Mouse (Mus musculus) kidney, embryonic 16.5 days (tissue): ENCODE data around the gene Rpl18a. TPM values are rescaled to one million over a fixed set of nuclear protein-coding genes. Genes with fewer than 3 reads are reported as not detected.

Experiments used
- ATAC-seq: fragments of 200-750 bp; cut with Nextera tagmentation; 2 replicates; pipeline ENCODE4 v1.8.0; 2017; ENCODE audit warnings: moderate TSS enrichment; ENCODE audit not compliant: low FRiP score, low TSS enrichment
- H3K27ac ChIP-seq: fragments of 300-500 bp; sonication (generic); 2 replicates; pipeline ENCODE4 v1.5.1; 2014; ENCODE audit warnings: low read length
- H3K27me3 ChIP-seq: fragments of 300-500 bp; sonication (generic); 2 replicates; pipeline ENCODE4 v1.6.1; 2014; ENCODE audit warnings: low read length, control low read depth, mixed read lengths; ENCODE audit not compliant: insufficient read depth
- H3K36me3 ChIP-seq: fragments of 300-500 bp; sonication (generic); 2 replicates; pipeline ENCODE4 v1.6.1; 2014; ENCODE audit warnings: low read length, control low read depth, mixed read lengths; ENCODE audit not compliant: insufficient read depth
- H3K4me1 ChIP-seq: fragments of 300-500 bp; sonication (generic); 2 replicates; pipeline ENCODE4 v1.6.1; 2014; ENCODE audit warnings: low read length, control low read depth, mixed read lengths; ENCODE audit not compliant: insufficient read depth
- H3K4me2 ChIP-seq: fragments of 300-500 bp; sonication (generic); replicated peaks from 2 replicates; pipeline ENCODE4 v1.6.1; 2014; ENCODE audit warnings: low read depth, low read length
- H3K4me3 ChIP-seq: fragments of 300-500 bp; sonication (generic); 2 replicates; pipeline ENCODE4 v1.5.1; 2014; ENCODE audit warnings: mild to moderate bottlenecking, low read length
- H3K9ac ChIP-seq: fragments of 300-500 bp; sonication (generic); replicated peaks from 2 replicates; pipeline ENCODE4 v1.6.1; 2014; ENCODE audit warnings: low read length
- H3K9me3 ChIP-seq: fragments of 300-500 bp; sonication (generic); 2 replicates; pipeline ENCODE4 v1.6.1; 2016; ENCODE audit warnings: low read length, control low read depth
- WGBS: fragments of 180-500 bp; shearing (Covaris S2); extraction: QIAGEN DNeasy Blood & Tissue Kit; methylation state at CpG from one replicate; pipeline ENCODE4 v1.1.7; 2014; 5-methylcytosine and 5-hydroxymethylcytosine counted together
- polyA plus RNA-seq: library from polyadenylated mRNA; unstranded; fragments of >200 nt; fragmentation: Nextera tagmentation; extraction: Ambion mirVana; gene quantifications from 2 replicates; pipeline ENCODE4 v1.2.1, GENCODE M21; 2015

Gene Rpl18a
- polyA plus RNA-seq, 1 experiment from 2014 or later = 4,081 TPM

- no peak overlapping the region for H3K27ac ChIP-seq
- no peak overlapping the region for H3K9ac ChIP-seq
- WGBS = 94% methylated on average over 4 of the region's 4 CpGs
- H3K4me1 ChIP-seq = no peaks in the 10 kb centered on the region
- H3K36me3 ChIP-seq = peaks cover 9% of the 10 kb centered on the region
- H3K4me2 ChIP-seq = no peak overlapping the region
- no peaks in the 10 kb centered on the region for H3K27me3 ChIP-seq
- H3K9me3 ChIP-seq = no peaks in the 10 kb centered on the region
- ATAC-seq = no peak
- H3K4me3 ChIP-seq = no peak overlapping the region
Measured at GRCm38 (mm10) chr8:70925754-70926153, 28.5 kb upstream of the Rpl18a start.

- Histone ChIP-seq H3K4me3 (no peak overlapping the region), H3K27me3 (no peaks in the 10 kb centered on the region), H3K4me1 (no peaks in the 10 kb centered on the region), H3K9me3 (no peaks in the 10 kb centered on the region), H3K9ac (no peak overlapping the region), H3K36me3 (peaks cover 16% of the 10 kb centered on the region), H3K27ac (no peak overlapping the region), H3K4me2 (no peak overlapping the region)
- ATAC-seq = no peak
- WGBS = 86% methylated on average over 4 of the region's 4 CpGs
Measured at GRCm38 (mm10) chr8:70924151-70924550, 26.9 kb upstream of the Rpl18a start.

GRCm38 (mm10) chr8:70920049-70920922, 23.1 kb upstream of the Rpl18a start:
- no peaks in the 10 kb centered on the region for H3K27me3 ChIP-seq
- WGBS = 88% methylated on average over 9 of the region's 9 CpGs
- H3K9ac ChIP-seq = no peak overlapping the region
- H3K27ac ChIP-seq = no peak overlapping the region
- no peak overlapping the region for H3K4me3 ChIP-seq
- H3K9me3 ChIP-seq = no peaks in the 10 kb centered on the region
- no peaks in the 10 kb centered on the region for H3K4me1 ChIP-seq
- H3K4me2 ChIP-seq = no peak overlapping the region
- peaks cover 51% of the 10 kb centered on the region for H3K36me3 ChIP-seq
- no peak for ATAC-seq

- WGBS = 94% methylated on average over 17 of the region's 17 CpGs
- Histone ChIP-seq H3K4me1 (no peaks in the 10 kb centered on the region), H3K4me2 (no peak overlapping the region), H3K36me3 (peaks cover 75% of the 10 kb centered on the region), H3K9me3 (no peaks in the 10 kb centered on the region), H3K4me3 (no peak overlapping the region), H3K9ac (no peak overlapping the region), H3K27ac (no peak overlapping the region), H3K27me3 (no peaks in the 10 kb centered on the region)
- ATAC-seq = no peak
Measured at GRCm38 (mm10) chr8:70914704-70915103, 17.5 kb upstream of the Rpl18a start.

GRCm38 (mm10) chr8:70913523-70913922, 16.3 kb upstream of the Rpl18a start:
- no peak for ATAC-seq
- H3K4me1 ChIP-seq = no peaks in the 10 kb centered on the region
- WGBS = 95% methylated on average over 26 of the region's 26 CpGs

GRCm38 (mm10) chr8:70912955-70913354, 15.7 kb upstream of the Rpl18a start:
- Histone ChIP-seq H3K4me1 (no peaks in the 10 kb centered on the region), H3K4me3 (no peak overlapping the region), H3K4me2 (no peak overlapping the region), H3K36me3 (peaks cover 68% of the 10 kb centered on the region), H3K9ac (no peak overlapping the region), H3K27ac (no peak overlapping the region), H3K27me3 (no peaks in the 10 kb centered on the region), H3K9me3 (no peaks in the 10 kb centered on the region)
- WGBS = 94% methylated on average over 30 of the region's 30 CpGs
- ATAC-seq = no peak

More at GRCm38 (mm10) chr8:70913523-70913922, 16.3 kb upstream of the Rpl18a start:
- no peaks in the 10 kb centered on the region for H3K9me3 ChIP-seq
- H3K4me3 ChIP-seq = no peak overlapping the region
- no peak overlapping the region for H3K9ac ChIP-seq
- no peaks in the 10 kb centered on the region for H3K27me3 ChIP-seq
- H3K36me3 ChIP-seq = peaks cover 74% of the 10 kb centered on the region
- no peak overlapping the region for H3K4me2 ChIP-seq
- no peak overlapping the region for H3K27ac ChIP-seq

- Histone ChIP-seq H3K9me3 (no peaks in the 10 kb centered on the region), H3K27ac (no peak overlapping the region), H3K4me3 (no peak overlapping the region), H3K9ac (no peak overlapping the region), H3K36me3 (peaks cover 55% of the 10 kb centered on the region), H3K4me2 (no peak overlapping the region), H3K27me3 (no peaks in the 10 kb centered on the region), H3K4me1 (peaks cover 7% of the 10 kb centered on the region)
- WGBS = 77% methylated on average over 5 of the region's 5 CpGs
- ATAC-seq = no peak
Measured at GRCm38 (mm10) chr8:70911596-70911995, 14.4 kb upstream of the Rpl18a start.

- Histone ChIP-seq H3K27me3 (0 out of 2 replicates have a peak, but pooled peaks cover 3% of the 10 kb centered on the region), H3K9ac (no peak overlapping the region), H3K4me3 (no peak overlapping the region), H3K27ac (no peak overlapping the region), H3K36me3 (peaks cover 17% of the 10 kb centered on the region), H3K4me1 (peaks cover 15% of the 10 kb centered on the region), H3K9me3 (no peaks in the 10 kb centered on the region), H3K4me2 (no peak overlapping the region)
- no peak for ATAC-seq
- 94% methylated on average over 2 of the region's 2 CpGs for WGBS
Measured at GRCm38 (mm10) chr8:70907518-70907917, 10.3 kb upstream of the Rpl18a start.

GRCm38 (mm10) chr8:70905831-70906736, 8.9 kb upstream of the Rpl18a start, which contains the start of gene Map1s:
Map1s (plus strand) TSS chr8:70905932.
- peak; percentile 93 for ATAC-seq
- H3K4me2 ChIP-seq = peak within 1 kb of the TSS; percentile 79
- peak within 1 kb of the TSS; percentile 76 for H3K4me3 ChIP-seq
- peak within 1 kb of the TSS; percentile 94 for H3K27ac ChIP-seq
- 0 out of 2 replicates have a peak, but pooled peaks cover 4% of the 10 kb centered on the region for H3K36me3 ChIP-seq
- peaks cover 15% of the 10 kb centered on the region for H3K4me1 ChIP-seq
- peak within 1 kb of the TSS; percentile 91 for H3K9ac ChIP-seq
- no peaks in the 10 kb centered on the region for H3K9me3 ChIP-seq
- WGBS = under 1% methylated on average over 60 of the region's 86 CpGs
- H3K27me3 ChIP-seq = 0 out of 2 replicates have a peak, but pooled peaks cover 3% of the 10 kb centered on the region
